Mouse (Mus musculus): ENCODE measurements around the gene Dag1. TPM values are rescaled to one million over a fixed set of nuclear protein-coding genes. Genes with fewer than 3 reads are reported as not detected.
"Not testable (repeated sequence)": the region's sequence is repeated elsewhere in the genome, so short reads cannot be mapped to it uniquely, and the experiment has no call there.

Dag1 gene
- polyA plus RNA-seq, 1 experiment from 2014 or later = 52.7 TPM

DNA sequence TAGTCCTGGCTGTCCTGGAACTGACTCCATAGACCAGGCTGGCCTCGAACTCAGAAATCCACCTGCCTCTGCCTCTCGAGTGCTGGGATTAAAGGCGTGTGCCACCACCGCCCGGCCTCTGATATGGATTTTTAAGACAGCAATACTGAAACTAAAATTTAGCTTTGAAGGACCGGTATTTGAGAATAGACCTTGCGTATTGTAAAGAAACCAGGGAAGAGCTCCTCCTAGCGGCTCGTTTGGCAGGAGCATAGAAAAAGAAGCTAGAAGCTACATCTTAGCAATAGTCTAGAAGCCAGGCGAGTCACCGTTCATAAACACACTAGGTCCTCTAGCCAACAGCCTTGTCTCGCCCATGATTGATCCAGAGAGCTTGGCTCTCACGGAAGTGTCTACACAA, 60.7 kb downstream of the Dag1 start:
- Histone ChIP-seq H3K4me1 (replicated peaks; ENCODE audit: control insufficient read depth, insufficient read depth) (no peaks in the 10 kb centered on the region), H3K9ac (ENCODE audit: low read length) (no peak overlapping the region), H3K4me3 (ENCODE audit: low read depth, low read length) (no peak overlapping the region), H3K4me2 (replicated peaks; ENCODE audit: low read depth) (no peak overlapping the region), H3K36me3 (ENCODE audit: control insufficient read depth, insufficient read depth, low read length) (peaks cover 13% of the 10 kb centered on the region; the same call in 1 of the 2 replicates), H3K27ac (replicated peaks) (no peak overlapping the region), H3K27me3 (ENCODE audit: control insufficient read depth, insufficient read depth, low read length) (no peaks in the 10 kb centered on the region), H3K9me3 (ENCODE audit: control insufficient read depth, low read length) (no peaks in the 10 kb centered on the region)
- ATAC-seq (ENCODE audit: low FRiP score, low TSS enrichment) = no peak
- WGBS = 19% methylated on average over 13 of the region's 13 CpGs
- no peak for TF ChIP-seq EP300 (optimal IDR thresholded peaks at IDR 0.05)
- peak; percentile 83 for TF ChIP-seq CTCF (IDR thresholded peaks at IDR 0.05; ENCODE audit: low read depth)
- DNase-seq (ENCODE audit: low spot score) = peak; percentile 84

DNA sequence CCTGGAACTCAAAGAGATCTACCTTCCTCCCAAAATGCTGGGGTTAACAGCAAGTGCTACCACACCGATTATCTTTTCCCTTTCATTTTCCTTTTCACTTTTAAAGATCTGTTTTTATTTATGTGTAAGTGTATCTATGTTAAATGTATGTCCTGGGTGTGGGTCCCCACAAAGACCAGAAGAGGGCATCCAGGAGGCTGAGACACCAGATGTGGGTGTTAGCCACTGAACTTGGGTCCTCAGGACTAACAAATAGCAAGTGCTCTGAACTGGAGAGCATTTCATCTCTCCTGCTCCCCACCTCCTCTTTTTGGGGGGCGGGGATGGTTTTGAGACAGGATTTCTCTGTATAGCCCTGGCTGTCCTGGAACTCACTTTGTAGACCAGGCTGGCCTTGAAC, 61.6 kb downstream of the Dag1 start:
- H3K9ac ChIP-seq (ENCODE audit: low read length) = no peak overlapping the region
- 90% methylated on average over 2 of the region's 2 CpGs for WGBS
- H3K4me2 ChIP-seq (replicated peaks; ENCODE audit: low read depth) = no peak overlapping the region
- no peaks in the 10 kb centered on the region for H3K27me3 ChIP-seq (ENCODE audit: control insufficient read depth, insufficient read depth, low read length)
- H3K4me3 ChIP-seq (ENCODE audit: low read depth, low read length) = no peak overlapping the region
- no peak overlapping the region for H3K27ac ChIP-seq (replicated peaks)
- DNase-seq (ENCODE audit: low spot score) (no peak), ATAC-seq (ENCODE audit: low FRiP score, low TSS enrichment) (no peak)
- no peaks in the 10 kb centered on the region for H3K4me1 ChIP-seq (replicated peaks; ENCODE audit: control insufficient read depth, insufficient read depth)
- no peak for TF ChIP-seq EP300 (optimal IDR thresholded peaks at IDR 0.05)
- TF ChIP-seq CTCF (IDR thresholded peaks at IDR 0.05; ENCODE audit: low read depth) = peak; percentile 45
- H3K9me3 ChIP-seq (ENCODE audit: control insufficient read depth, low read length) = no peaks in the 10 kb centered on the region
- H3K36me3 ChIP-seq (ENCODE audit: control insufficient read depth, insufficient read depth, low read length) = peaks cover 9% of the 10 kb centered on the region; the same call in 1 of the 2 replicates

DNA sequence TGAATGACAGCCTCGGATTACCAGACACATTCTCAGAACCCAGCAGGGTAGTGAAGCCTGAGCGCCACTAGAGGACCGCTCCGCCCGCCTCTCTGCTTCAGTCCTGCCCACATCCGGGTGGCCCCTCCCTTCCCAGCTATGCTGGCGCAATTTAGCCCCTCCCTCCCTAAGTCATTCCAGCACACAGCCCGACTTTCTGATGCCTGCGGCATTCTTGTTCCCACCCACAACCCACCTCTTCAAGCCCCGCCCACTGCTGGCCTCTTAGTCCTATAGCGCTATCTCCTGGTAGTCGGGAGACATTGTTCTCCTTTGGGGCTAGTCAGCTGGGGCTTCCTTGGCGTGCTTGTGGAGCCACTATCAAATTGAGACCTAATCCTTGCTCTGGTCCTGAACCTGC, 62.6 kb downstream of the Dag1 start:
- H3K27ac ChIP-seq (replicated peaks) = 0 out of 2 replicates have a peak overlapping the region, but pooled peaks have one; percentile 26
- ATAC-seq (ENCODE audit: low FRiP score, low TSS enrichment) = peak; percentile 98
- 0% methylated on average over 13 of the region's 13 CpGs for WGBS

DNA sequence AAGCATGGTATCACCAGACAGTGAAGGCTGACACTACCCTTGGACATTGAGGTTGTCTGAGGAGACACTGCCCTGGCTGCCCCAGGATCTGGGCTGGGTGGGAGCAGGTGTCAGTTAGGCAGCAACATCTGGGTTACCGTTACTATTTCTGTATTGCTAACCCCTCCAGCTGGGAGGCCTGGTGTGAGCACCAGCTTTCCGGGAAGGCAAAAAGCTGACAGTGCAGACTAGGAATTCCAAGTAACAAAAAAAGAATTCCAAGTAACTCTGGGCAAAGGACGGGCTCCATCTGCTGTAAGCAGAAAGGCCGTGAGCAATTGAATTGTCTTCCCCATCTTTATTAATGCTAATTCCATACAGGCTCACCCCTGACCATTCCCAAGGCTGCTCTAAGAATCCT, 65.1 kb downstream of the Dag1 start:
- Histone ChIP-seq H3K27me3 (ENCODE audit: control insufficient read depth, insufficient read depth, low read length) (no peaks in the 10 kb centered on the region), H3K4me1 (replicated peaks; ENCODE audit: control insufficient read depth, insufficient read depth) (no peaks in the 10 kb centered on the region), H3K36me3 (ENCODE audit: control insufficient read depth, insufficient read depth, low read length) (no peaks in the 10 kb centered on the region), H3K9ac (ENCODE audit: low read length) (no peak overlapping the region), H3K4me3 (ENCODE audit: low read depth, low read length) (no peak overlapping the region), H3K9me3 (ENCODE audit: control insufficient read depth, low read length) (no peaks in the 10 kb centered on the region), H3K4me2 (replicated peaks; ENCODE audit: low read depth) (no peak overlapping the region), H3K27ac (replicated peaks) (no peak overlapping the region)
- WGBS = 54% methylated on average over 4 of the region's 4 CpGs
- no peak for TF ChIP-seq CTCF (IDR thresholded peaks at IDR 0.05; ENCODE audit: low read depth)
- TF ChIP-seq EP300 (optimal IDR thresholded peaks at IDR 0.05) = no peak
- DNase-seq (ENCODE audit: low spot score) (no peak), ATAC-seq (ENCODE audit: low FRiP score, low TSS enrichment) (no peak)

More for the DNA sequence above, 62.6 kb downstream of the Dag1 start:
- Histone ChIP-seq H3K36me3 (ENCODE audit: control insufficient read depth, insufficient read depth, low read length) (peaks cover 8% of the 10 kb centered on the region; the same call in 1 of the 2 replicates), H3K4me2 (replicated peaks; ENCODE audit: low read depth) (peak overlapping the region; percentile 44), H3K9ac (ENCODE audit: low read length) (no peak overlapping the region), H3K9me3 (ENCODE audit: control insufficient read depth, low read length) (no peaks in the 10 kb centered on the region), H3K4me3 (ENCODE audit: low read depth, low read length) (no peak overlapping the region), H3K27me3 (ENCODE audit: control insufficient read depth, insufficient read depth, low read length) (no peaks in the 10 kb centered on the region), H3K4me1 (replicated peaks; ENCODE audit: control insufficient read depth, insufficient read depth) (no peaks in the 10 kb centered on the region)
- DNase-seq (ENCODE audit: low spot score) = peak; percentile 96
- TF ChIP-seq EP300 (optimal IDR thresholded peaks at IDR 0.05) (no peak), CTCF (IDR thresholded peaks at IDR 0.05; ENCODE audit: low read depth) (peak; percentile 93)

DNA sequence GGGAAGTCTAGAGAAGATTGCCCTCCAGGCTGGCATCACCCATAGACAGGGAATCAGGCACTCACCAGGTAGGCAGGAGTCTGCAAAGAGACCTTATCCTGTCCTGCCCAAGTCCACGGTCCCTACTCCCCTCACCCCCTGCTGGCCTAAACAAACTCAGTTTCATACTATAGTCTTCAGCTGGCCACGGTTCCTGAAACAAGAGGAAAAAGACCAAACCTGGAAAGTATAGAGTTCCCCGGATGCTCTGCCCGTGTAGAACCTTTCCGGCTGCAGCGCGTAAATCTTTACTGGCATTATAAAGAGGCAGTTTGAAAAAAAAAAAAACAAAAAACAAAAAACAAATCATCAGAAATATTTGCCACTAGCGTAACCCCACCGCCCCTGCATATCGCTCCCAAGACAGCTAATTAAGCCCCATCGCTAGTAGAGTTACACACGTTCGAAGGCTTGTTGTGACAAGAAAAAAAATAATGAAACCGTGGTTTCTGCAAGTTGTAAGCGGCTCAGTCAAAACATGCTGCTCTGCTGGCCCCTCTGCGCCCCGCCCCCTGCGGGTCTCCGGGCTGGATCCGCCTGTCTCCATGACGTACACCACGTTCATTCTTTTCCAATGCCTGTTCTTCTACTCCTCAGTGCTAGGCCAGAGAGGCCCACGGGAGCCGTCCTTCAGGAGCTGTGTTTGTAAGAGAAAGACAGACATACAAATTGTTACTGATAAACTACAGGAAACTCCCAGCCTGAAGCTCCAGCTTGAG, 66.7 kb downstream of the Dag1 start:
- H3K4me2 ChIP-seq (replicated peaks; ENCODE audit: low read depth) = peak overlapping the region; percentile 25
- H3K27ac ChIP-seq (replicated peaks) = no peak overlapping the region
- no peak overlapping the region for H3K9ac ChIP-seq (ENCODE audit: low read length)

DNA sequence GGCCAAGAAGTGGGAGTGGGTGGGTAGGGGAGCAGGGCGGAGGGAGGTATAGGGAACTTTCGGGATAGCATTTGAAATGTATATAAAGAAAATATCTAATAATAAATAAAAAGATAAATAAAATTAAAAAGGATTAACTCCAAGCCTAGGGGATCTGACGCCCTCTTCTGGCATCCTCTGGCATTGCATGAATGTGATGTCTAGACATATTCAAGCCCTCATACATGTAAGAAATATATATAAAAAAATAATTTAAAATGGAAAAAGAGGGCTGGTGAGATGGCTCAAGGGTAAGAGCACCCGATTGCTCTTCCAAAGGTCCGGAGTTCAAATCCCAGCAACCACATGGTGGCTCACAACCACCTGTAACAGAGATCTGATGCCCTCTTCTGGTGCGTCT, 67.5 kb downstream of the Dag1 start:
- not testable (repeated sequence) for H3K36me3 ChIP-seq (ENCODE audit: control insufficient read depth, insufficient read depth, low read length); H3K9ac ChIP-seq (ENCODE audit: low read length); DNase-seq (ENCODE audit: low spot score); H3K27ac ChIP-seq (replicated peaks); H3K4me3 ChIP-seq (ENCODE audit: low read depth, low read length); ATAC-seq (ENCODE audit: low FRiP score, low TSS enrichment); H3K4me2 ChIP-seq (replicated peaks; ENCODE audit: low read depth); H3K4me1 ChIP-seq (replicated peaks; ENCODE audit: control insufficient read depth, insufficient read depth); H3K27me3 ChIP-seq (ENCODE audit: control insufficient read depth, insufficient read depth, low read length); H3K9me3 ChIP-seq (ENCODE audit: control insufficient read depth, low read length)
- 69% methylated on average over 5 of the region's 6 CpGs for WGBS
- TF ChIP-seq CTCF (IDR thresholded peaks at IDR 0.05; ENCODE audit: low read depth) = peak; percentile 34; the same call in 1 of the 2 replicates

More for the DNA sequence above, 66.7 kb downstream of the Dag1 start:
- WGBS = 24% methylated on average over 24 of the region's 24 CpGs
- H3K4me3 ChIP-seq (ENCODE audit: low read depth, low read length) = no peak overlapping the region
- no peaks in the 10 kb centered on the region for H3K36me3 ChIP-seq (ENCODE audit: control insufficient read depth, insufficient read depth, low read length)
- no peaks in the 10 kb centered on the region for H3K4me1 ChIP-seq (replicated peaks; ENCODE audit: control insufficient read depth, insufficient read depth)
- ATAC-seq (ENCODE audit: low FRiP score, low TSS enrichment) (no peak), DNase-seq (ENCODE audit: low spot score) (peak; percentile 37)
- H3K27me3 ChIP-seq (ENCODE audit: control insufficient read depth, insufficient read depth, low read length) = no peaks in the 10 kb centered on the region
- TF ChIP-seq EP300 (optimal IDR thresholded peaks at IDR 0.05) (no peak), CTCF (IDR thresholded peaks at IDR 0.05; ENCODE audit: low read depth) (peak; percentile 20; the same call in 1 of the 2 replicates)
- H3K9me3 ChIP-seq (ENCODE audit: control insufficient read depth, low read length) = no peaks in the 10 kb centered on the region

Data from stomach, postnatal 0 days (tissue).